ENCODE assay signal across 18 mouse cellular contexts in the genomic region with DNA sequence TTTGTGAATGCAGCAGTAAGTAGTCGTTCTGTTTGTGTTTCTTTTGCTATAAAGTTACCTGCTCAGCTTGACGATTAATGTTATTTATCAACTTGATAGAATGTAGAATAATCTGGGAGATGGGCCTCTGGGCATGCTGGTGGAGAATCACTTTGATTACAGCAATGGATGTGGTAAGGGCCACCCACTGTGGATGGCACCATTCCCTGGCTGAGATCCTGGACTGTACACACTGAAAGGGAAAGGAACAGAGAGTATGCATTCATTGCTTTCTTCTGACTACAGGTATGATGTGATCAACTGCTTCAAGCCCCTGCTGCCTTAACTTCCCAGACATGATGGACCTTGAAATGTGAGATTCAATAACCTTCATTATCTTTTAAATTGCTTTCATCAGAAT.
A peak's percentile ranks its signal among the peaks of the same experiment; 100 is the strongest.
DNase-seq lines count a peak whose midpoint lies in the region; TF ChIP-seq lines count a peak whose summit lies in the region.
"Had no signal": no experiment of that assay in that cellular context is flagged by ENCODE, and none has a peak within 500 bp of the region (broad histone marks: within the 10 kb centered on the region; RNA-seq: fewer than 3 reads in every experiment).

No protein-coding gene starts in this region.

- peak; percentile 27 to 29 for DNase-seq in cerebellum, adult 2 months
- no peak for DNase-seq in cerebellum, adult 8-10 months
- DNase-seq in cerebellum, postnatal 14 days: peak; percentile 67 to 69
- DNase-seq in cerebellum, postnatal 4 days (ENCODE audit: low spot score in 2 of 2): no peak
- peak; percentile 63 for DNase-seq in Muller cell, postnatal 12 days (ENCODE audit: inconsistent ontology term)
- no peak for DNase-seq in embryo, embryonic 9.5 days (ENCODE audit: extremely low spot score)
- DNase-seq: adrenal gland, adult 2 months; adrenal gland, postnatal 14 days; B cell, adult 2 months; embryo, embryonic 11 days; forebrain, postnatal 0 days; gastrocnemius, adult 2 months; gastrocnemius, postnatal 14 days; heart, adult 11 months; kidney, adult 2 months had no signal

- 46% methylated on average over 2 of the region's 2 CpGs for WGBS in cerebellum, adult 2 months

- H3K27ac ChIP-seq in cerebellum, adult 2 months (ENCODE audit: insufficient read depth, low read length): no peak overlapping the region
- H3K27ac ChIP-seq: gastrocnemius, adult 2 months; hindbrain, embryonic 12.5 days; hindbrain, embryonic 15.5 days had no signal

- H3K27me3 ChIP-seq in cerebellum, adult 2 months (ENCODE audit: control insufficient read depth, insufficient read depth, low read length): no peaks in the 10 kb centered on the region
- H3K27me3 ChIP-seq: CH12.LX; hindbrain, embryonic 12.5 days; hindbrain, embryonic 15.5 days had no signal

- H3K4me1 ChIP-seq in cerebellum, adult 2 months (ENCODE audit: control insufficient read depth, insufficient read depth, low read length): no peaks in the 10 kb centered on the region
- H3K4me1 ChIP-seq: hindbrain, embryonic 12.5 days; hindbrain, embryonic 15.5 days had no signal

- no peak for TF ChIP-seq POLR2A in cerebellum, adult 2 months (IDR thresholded peaks at IDR 0.05; ENCODE audit: borderline replicate concordance, insufficient read depth, low read length)

- no peak overlapping the region for H3K4me3 ChIP-seq in cerebellum, adult 2 months (replicated peaks; ENCODE audit: insufficient read depth, low read depth, low read length)
- H3K4me3 ChIP-seq: gastrocnemius, adult 2 months; hindbrain, embryonic 12.5 days; hindbrain, embryonic 15.5 days had no signal

- TF ChIP-seq CTCF in cerebellum, adult 2 months (IDR thresholded peaks at IDR 0.05; ENCODE audit: borderline replicate concordance, insufficient read depth, low read depth, low read length): no peak

Comparison
In these comparisons a context has a peak if more than half of its experiments do, and no peak if none do; other contexts are left out.
1. DNase-seq: peak in cerebellum, adult 2 months (2 of 2), cerebellum, postnatal 14 days (2 of 2) and Muller cell, postnatal 12 days (single experiment); none in cerebellum, adult 8-10 months (single experiment), cerebellum, postnatal 4 days (0 of 2) and embryo, embryonic 9.5 days (single experiment).